Mouse (Mus musculus) limb, embryonic 15.5 days (tissue): ENCODE results near the gene Chit1. TPM values are rescaled to one million over a fixed set of nuclear protein-coding genes. Genes with fewer than 3 reads are reported as not detected.

Experiments used
- ATAC-seq: fragments of 200-750 bp; cut with Nextera tagmentation; 2 replicates; pipeline ENCODE4 v1.8.0; 2017; ENCODE audit warnings: low read depth, moderate TSS enrichment; ENCODE audit not compliant: insufficient number of reproducible peaks, low FRiP score, low TSS enrichment
- H3K27ac ChIP-seq: fragments of 300-500 bp; sonication (generic); 2 replicates; pipeline ENCODE4 v1.5.1; 2015; ENCODE audit warnings: moderate library complexity, mild to moderate bottlenecking, inconsistent platforms
- H3K27me3 ChIP-seq: fragments of 300-500 bp; sonication (generic); 2 replicates; pipeline ENCODE4 v1.6.1; 2015; ENCODE audit warnings: inconsistent platforms
- H3K36me3 ChIP-seq: fragments of 300-500 bp; sonication (generic); 2 replicates; pipeline ENCODE4 v1.6.1; 2015; ENCODE audit warnings: inconsistent platforms
- H3K4me1 ChIP-seq: fragments of 300-500 bp; sonication (generic); 2 replicates; pipeline ENCODE4 v1.6.1; 2015; ENCODE audit warnings: inconsistent platforms
- H3K4me2 ChIP-seq: fragments of 300-500 bp; sonication (generic); 2 replicates; pipeline ENCODE4 v1.6.1; 2015; ENCODE audit warnings: mild to moderate bottlenecking, inconsistent platforms
- H3K4me3 ChIP-seq: fragments of 300-500 bp; sonication (generic); 2 replicates; pipeline ENCODE4 v1.5.1; 2015; ENCODE audit warnings: mild to moderate bottlenecking, inconsistent platforms
- H3K9ac ChIP-seq: fragments of 300-500 bp; sonication (generic); 2 replicates; pipeline ENCODE4 v1.6.1; 2015; ENCODE audit warnings: inconsistent platforms
- H3K9me3 ChIP-seq: fragments of 300-500 bp; sonication (generic); 2 replicates; pipeline ENCODE4 v1.6.1; 2016; ENCODE audit warnings: inconsistent platforms
- WGBS: fragments of 180-500 bp; shearing (Covaris S2); methylation state at CpG from one replicate; pipeline ENCODE4 v1.1.7; 2015; 5-methylcytosine and 5-hydroxymethylcytosine counted together
- polyA plus RNA-seq: library from polyadenylated mRNA; unstranded; fragments of >200 nt; fragmentation: Nextera tagmentation; extraction: Ambion mirVana; gene quantifications from 2 replicates; pipeline ENCODE4 v1.2.1, GENCODE M21; 2015

The Chit1 gene
- polyA plus RNA-seq, 1 experiment from 2014 or later: 0.59 TPM

DNA sequence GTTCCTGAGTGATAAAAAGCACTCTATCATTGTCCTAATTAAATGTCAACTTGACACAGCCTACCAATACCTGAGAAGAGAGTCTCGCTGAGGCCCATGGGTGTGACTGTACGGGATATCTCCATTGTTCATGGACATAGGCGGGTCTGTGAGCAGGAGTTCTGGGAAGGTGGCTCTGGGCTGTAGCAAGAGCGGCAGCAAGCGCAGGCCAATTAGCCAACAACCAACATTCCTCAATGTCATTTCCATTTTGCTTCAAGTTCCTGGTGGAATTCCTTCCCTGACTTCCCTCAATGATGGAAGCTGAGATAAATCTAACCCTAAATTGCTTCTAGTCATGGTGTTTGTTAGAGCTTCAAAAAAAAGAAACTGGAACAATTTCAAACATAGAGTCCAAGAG lies 66.9 kb downstream of the Chit1 start:
- Histone ChIP-seq H3K36me3 (no peaks in the 10 kb centered on the region), H3K9me3 (no peaks in the 10 kb centered on the region), H3K4me3 (no peak overlapping the region), H3K27me3 (no peaks in the 10 kb centered on the region), H3K4me2 (no peak overlapping the region), H3K4me1 (peaks cover 11% of the 10 kb centered on the region; the same call in 1 of the 2 replicates), H3K9ac (no peak overlapping the region), H3K27ac (no peak overlapping the region)
- WGBS: 87% methylated on average over 5 of the region's 5 CpGs
- ATAC-seq: no peak

DNA sequence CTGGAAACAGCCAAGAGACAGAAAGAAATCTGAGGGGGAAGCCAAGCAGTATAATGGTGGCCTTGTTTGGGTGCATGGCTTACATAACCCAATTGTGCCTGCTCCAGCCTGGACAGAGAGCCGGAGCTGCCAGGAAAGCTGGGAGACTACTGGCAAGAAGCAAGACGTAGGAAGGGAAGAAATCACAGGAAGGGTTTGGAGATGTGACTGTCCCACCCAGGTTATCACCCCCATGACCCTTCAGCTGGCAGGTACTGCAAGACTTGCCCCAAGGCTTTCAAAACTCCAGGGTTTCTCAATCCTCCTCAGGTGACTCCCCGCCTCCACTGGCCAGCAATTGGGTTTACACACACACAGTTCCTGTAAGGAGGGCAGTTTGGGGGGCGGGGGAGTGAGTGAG lies 71.0 kb downstream of the Chit1 start, which contains the start of gene Chil1:
Gene Chil1, plus strand, starts transcription at position 152 of the 400 bp plus-strand sequence.
- no peak within 1 kb of the TSS for H3K9ac ChIP-seq
- H3K27ac ChIP-seq: peak within 1 kb of the TSS; percentile 43
- H3K4me3 ChIP-seq: no peak within 1 kb of the TSS
- no peaks in the 10 kb centered on the region for H3K36me3 ChIP-seq
- no peak for ATAC-seq
- peaks cover 5% of the 10 kb centered on the region; the same call in 1 of the 2 replicates for H3K4me1 ChIP-seq
- WGBS: 54% methylated on average over 4 of the region's 4 CpGs
- no peaks in the 10 kb centered on the region for H3K9me3 ChIP-seq
- no peak within 1 kb of the TSS for H3K4me2 ChIP-seq
- no peaks in the 10 kb centered on the region for H3K27me3 ChIP-seq

DNA sequence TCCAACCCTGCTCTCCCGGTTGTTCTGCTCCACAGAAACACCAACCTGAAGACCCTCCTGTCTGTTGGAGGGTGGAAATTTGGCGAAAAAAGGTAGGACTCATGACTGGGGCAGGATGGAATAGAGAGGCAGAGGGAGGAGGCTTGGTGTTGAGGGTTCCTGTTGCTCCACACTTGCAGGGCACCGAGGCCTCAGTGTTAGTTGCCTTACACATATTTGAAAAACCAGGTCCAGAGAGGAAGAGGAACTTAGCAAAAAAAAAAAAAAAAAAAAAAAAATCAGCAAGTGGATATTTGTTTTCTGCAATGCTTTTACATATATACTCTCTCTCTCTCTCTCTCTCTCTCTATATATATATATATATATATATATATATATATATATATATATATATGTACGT lies 73.0 kb downstream of the Chit1 start:
- no peak for ATAC-seq
- no peak overlapping the region for H3K4me3 ChIP-seq
- peaks cover 9% of the 10 kb centered on the region; the same call in 1 of the 2 replicates for H3K4me1 ChIP-seq
- no peak overlapping the region for H3K27ac ChIP-seq
- H3K36me3 ChIP-seq: no peaks in the 10 kb centered on the region
- 86% methylated on average over 4 of the region's 4 CpGs for whole genome bisulfite sequencing
- H3K9me3 ChIP-seq: no peaks in the 10 kb centered on the region
- H3K4me2 ChIP-seq: no peak overlapping the region
- no peak overlapping the region for H3K9ac ChIP-seq
- no peaks in the 10 kb centered on the region for H3K27me3 ChIP-seq

DNA sequence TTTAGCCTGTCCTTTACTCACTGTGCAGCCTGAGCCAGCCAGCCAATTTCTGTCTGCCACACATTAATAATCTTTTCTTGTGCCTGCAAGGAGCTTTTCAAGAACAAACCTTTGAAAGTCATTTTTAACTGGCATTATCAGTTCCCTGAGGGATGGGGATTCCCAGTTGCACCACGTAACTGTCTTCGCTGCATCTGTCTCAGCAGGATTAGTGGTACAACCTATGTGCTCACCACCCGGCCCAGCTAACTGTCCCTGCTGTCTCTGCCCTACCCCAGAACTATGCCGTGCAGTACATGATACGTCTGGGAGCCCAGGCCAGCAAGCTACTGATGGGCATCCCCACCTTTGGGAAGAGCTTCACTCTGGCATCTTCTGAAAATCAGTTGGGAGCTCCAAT lies 77.2 kb downstream of the Chit1 start:
- 71% methylated on average over 5 of the region's 5 CpGs for WGBS
- no peak overlapping the region for H3K27ac ChIP-seq
- no peak overlapping the region for H3K9ac ChIP-seq
- no peaks in the 10 kb centered on the region for H3K27me3 ChIP-seq
- H3K4me1 ChIP-seq: peaks cover 10% of the 10 kb centered on the region; the same call in 1 of the 2 replicates
- H3K4me3 ChIP-seq: no peak overlapping the region
- H3K4me2 ChIP-seq: no peak overlapping the region
- ATAC-seq: no peak
- no peaks in the 10 kb centered on the region for H3K36me3 ChIP-seq
- no peaks in the 10 kb centered on the region for H3K9me3 ChIP-seq

DNA sequence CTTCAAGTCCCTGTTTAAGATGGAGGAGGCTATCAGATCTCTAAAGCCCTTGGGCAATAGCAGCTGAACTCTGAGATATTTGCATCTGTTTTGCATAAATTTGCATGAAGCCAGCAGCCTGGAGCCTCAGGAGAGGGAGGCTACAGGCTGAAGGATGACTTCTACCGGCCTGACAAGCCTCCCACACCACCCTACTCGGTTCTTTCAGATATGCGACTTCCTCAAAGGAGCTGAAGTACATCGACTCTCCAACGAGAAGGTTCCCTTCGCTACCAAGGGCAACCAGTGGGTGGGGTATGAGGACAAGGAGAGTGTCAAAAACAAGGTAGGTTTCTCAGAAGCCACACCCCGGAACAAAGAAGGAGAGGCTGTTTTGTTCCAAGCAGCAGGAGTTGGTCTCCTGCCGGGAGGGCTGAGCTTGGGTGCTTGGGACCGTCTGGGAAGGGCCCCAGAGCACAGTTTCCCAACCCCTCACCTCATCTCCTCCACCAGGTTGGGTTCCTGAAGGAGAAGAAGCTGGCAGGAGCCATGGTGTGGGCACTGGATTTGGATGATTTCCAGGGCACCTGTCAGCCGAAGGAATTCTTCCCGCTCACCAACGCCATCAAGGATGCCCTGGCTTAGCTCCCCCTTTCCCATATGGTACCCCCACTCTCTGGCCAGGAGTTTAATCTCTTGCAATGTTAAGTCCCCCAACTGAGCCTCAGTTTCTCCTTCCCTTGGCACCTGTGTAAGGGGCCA lies 78.1 kb downstream of the Chit1 start:
- Histone ChIP-seq H3K4me1 (peaks cover 20% of the 10 kb centered on the region), H3K36me3 (no peaks in the 10 kb centered on the region), H3K9ac (no peak overlapping the region), H3K4me3 (no peak overlapping the region), H3K27me3 (no peaks in the 10 kb centered on the region), H3K4me2 (no peak overlapping the region), H3K9me3 (no peaks in the 10 kb centered on the region), H3K27ac (no peak overlapping the region)
- 26% methylated on average over 12 of the region's 12 CpGs for WGBS
- ATAC-seq: no peak

DNA sequence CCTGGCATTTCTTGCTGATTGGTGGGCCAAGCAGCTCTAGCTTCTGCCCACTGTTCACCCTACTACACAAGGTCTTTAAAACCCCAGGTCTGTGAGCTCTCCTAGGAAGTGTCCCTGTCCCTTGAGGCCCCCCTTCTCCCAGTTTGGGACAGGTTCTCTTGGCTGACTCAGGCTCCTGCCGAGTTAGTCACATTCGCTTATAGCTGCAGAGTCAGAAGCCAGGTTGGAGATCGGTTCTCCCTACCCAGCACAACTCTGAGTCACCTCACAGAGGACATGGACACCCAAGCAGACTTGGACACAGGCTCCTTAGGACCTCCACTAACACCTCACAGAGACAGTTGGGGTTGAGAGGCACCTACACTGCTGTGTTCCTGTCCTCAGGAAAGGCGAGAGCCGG lies 80.2 kb downstream of the Chit1 start:
- Histone ChIP-seq H3K4me3 (no peak overlapping the region), H3K36me3 (no peaks in the 10 kb centered on the region), H3K4me2 (no peak overlapping the region), H3K27me3 (no peaks in the 10 kb centered on the region), H3K9ac (no peak overlapping the region), H3K9me3 (no peaks in the 10 kb centered on the region), H3K27ac (no peak overlapping the region), H3K4me1 (peaks cover 39% of the 10 kb centered on the region)
- ATAC-seq: no peak
- 82% methylated on average over 5 of the region's 5 CpGs for WGBS

DNA sequence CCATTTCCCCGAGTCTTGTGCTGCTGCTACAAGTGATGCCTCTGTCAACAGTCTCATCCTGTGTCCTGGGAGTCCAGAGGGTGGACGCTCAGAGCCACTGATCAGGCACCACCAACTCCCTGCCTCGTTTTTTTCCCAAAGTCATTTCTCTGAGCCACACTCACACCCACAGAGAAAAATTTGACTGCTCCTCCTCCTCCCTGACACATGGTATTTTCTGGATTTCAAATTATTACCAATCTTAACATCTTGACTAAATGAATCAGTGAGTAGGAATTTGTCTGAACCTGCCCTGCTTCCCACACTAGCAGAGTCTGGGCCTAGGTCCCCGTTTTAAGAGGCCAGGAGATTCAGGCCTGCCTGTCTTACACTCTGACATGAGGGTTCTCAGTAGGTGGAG lies 81.0 kb downstream of the Chit1 start:
- H3K27me3 ChIP-seq: no peaks in the 10 kb centered on the region
- H3K27ac ChIP-seq: no peak overlapping the region
- no peak overlapping the region for H3K4me2 ChIP-seq
- H3K36me3 ChIP-seq: no peaks in the 10 kb centered on the region
- peaks cover 48% of the 10 kb centered on the region for H3K4me1 ChIP-seq
- no peak overlapping the region for H3K4me3 ChIP-seq
- H3K9ac ChIP-seq: no peak overlapping the region
- WGBS: 38% methylated on average over 4 of the region's 4 CpGs
- no peak for ATAC-seq
- no peaks in the 10 kb centered on the region for H3K9me3 ChIP-seq

DNA sequence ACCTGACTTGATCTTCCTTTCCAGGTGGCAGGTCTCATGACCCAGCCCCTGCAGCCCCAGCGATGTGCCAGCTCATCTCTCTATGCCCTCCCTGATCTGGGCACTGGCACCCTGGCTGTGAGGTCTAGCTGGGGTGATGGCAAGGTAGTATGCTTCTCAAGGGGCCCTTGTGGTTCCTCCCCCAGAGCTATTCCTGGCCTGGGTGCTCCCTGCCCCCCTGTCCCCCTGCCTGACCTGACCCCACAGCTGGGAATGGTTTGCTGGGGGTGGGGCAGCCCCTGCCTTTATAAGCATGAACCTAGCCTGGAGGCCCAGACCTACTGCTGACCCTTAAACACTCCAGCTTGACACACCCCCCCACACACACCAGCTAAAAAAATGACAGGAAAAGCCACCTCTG lies 82.1 kb downstream of the Chit1 start, which contains the start of gene Mybph:
Gene Mybph, plus strand, starts transcription at position 323 of the 400 bp plus-strand sequence.
- Histone ChIP-seq H3K27ac (peak within 1 kb of the TSS; percentile 3), H3K4me3 (peak within 1 kb of the TSS; percentile 14; the same call in 1 of the 2 replicates), H3K9me3 (no peaks in the 10 kb centered on the region), H3K4me2 (no peak within 1 kb of the TSS), H3K27me3 (no peaks in the 10 kb centered on the region), H3K4me1 (peaks cover 48% of the 10 kb centered on the region), H3K36me3 (no peaks in the 10 kb centered on the region), H3K9ac (peak within 1 kb of the TSS; percentile 14; the same call in 1 of the 2 replicates)
- no peak for ATAC-seq
- 73% methylated on average over 1 of the region's 1 CpGs for WGBS

DNA sequence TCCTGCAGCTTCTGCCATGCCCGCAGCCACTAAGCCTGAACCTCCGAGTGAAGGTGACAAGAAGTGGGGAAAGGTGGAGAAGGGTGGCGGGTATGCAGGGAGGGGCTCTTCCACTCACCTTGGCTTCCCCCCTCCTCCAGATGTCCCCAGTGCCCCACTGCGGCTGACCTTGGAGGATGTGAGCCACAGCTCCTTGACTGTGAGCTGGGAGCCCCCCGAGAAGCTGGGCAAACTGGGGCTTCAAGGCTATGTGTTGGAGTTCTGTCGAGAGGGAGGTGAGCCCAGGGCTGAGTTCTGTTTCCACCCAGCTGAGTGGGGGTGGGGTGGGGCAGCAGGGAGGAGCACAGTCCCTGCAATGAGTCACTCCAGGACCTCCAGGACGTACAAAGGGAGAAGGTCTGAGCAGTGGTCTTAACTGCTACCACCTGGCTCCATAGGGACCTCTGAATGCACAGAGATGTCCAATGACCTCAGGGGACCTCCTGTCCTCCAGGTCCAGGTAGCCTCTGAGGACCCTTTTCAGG lies 82.7 kb downstream of the Chit1 start:
- no peak overlapping the region for H3K4me2 ChIP-seq
- 38% methylated on average over 7 of the region's 7 CpGs for WGBS
- no peaks in the 10 kb centered on the region for H3K9me3 ChIP-seq
- peaks cover 47% of the 10 kb centered on the region for H3K4me1 ChIP-seq
- ATAC-seq: no peak
- H3K27me3 ChIP-seq: no peaks in the 10 kb centered on the region
- H3K27ac ChIP-seq: peak overlapping the region; percentile 3
- H3K4me3 ChIP-seq: peak overlapping the region; percentile 14; the same call in 1 of the 2 replicates
- H3K36me3 ChIP-seq: no peaks in the 10 kb centered on the region
- H3K9ac ChIP-seq: peak overlapping the region; percentile 14; the same call in 1 of the 2 replicates

DNA sequence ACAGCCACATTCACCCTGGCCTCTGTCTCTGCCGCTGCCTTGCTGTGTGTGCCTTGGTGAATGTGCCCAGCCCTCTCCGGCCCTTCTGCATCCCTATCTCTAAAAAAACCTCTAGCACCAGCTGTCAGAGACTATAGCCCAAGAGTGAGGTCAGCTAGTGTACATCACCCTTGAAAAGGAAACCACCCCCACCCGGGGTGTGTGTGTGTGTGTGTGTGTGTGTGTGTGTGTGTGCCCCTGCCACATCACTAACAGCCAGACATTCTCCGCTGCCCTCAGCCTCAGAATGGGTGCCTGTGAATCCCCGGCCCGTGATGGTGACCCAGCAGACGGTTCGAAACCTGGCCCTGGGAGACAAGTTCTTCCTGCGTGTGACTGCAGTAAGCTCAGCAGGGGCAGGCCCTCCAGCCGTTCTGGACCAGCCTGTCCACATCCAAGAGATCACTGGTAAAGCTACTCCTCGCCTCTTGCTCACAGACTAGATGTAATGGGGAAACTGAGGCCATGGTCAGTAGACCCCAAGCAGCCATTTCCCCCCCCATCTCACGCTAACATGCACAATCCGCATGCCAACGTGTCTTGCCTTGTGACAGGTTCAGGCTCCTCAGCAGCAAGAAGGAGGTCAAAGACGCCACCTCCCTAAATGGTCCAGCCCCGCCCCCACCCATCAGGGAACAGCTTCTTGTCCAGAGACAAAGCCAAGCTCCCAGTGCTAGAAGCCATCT lies 83.4 kb downstream of the Chit1 start:
- Histone ChIP-seq H3K27ac (peak overlapping the region; percentile 72; the same call in 1 of the 2 replicates), H3K4me2 (no peak overlapping the region), H3K9me3 (no peaks in the 10 kb centered on the region), H3K36me3 (no peaks in the 10 kb centered on the region), H3K27me3 (no peaks in the 10 kb centered on the region), H3K9ac (no peak overlapping the region), H3K4me3 (peak overlapping the region; percentile 14; the same call in 1 of the 2 replicates), H3K4me1 (peaks cover 40% of the 10 kb centered on the region)
- no peak for ATAC-seq
- 78% methylated on average over 16 of the region's 16 CpGs for WGBS

DNA sequence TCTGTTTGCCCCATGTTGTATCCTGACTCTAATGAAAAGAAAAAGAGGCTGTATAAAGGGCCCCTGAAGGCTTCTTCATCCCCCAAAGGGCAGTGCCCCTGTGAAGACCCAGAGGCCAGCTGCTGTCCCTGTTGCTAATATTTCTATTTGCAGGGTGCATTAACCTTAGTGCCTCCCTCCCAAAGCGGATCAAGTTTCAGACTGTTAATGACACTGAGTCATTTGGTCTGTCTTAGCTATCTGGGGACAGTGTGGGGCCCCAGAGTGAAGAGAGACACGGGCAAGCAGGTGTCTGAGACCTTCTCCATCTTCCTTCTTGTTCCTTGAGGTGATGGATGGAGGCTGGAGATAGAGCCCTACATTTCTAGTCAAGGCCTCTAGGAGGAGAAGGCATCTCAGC lies 84.1 kb downstream of the Chit1 start:
- peaks cover 40% of the 10 kb centered on the region for H3K4me1 ChIP-seq
- no peak overlapping the region for H3K9ac ChIP-seq
- peak overlapping the region; percentile 72; the same call in 1 of the 2 replicates for H3K27ac ChIP-seq
- no peak for ATAC-seq
- H3K36me3 ChIP-seq: no peaks in the 10 kb centered on the region
- H3K4me2 ChIP-seq: no peak overlapping the region
- 31% methylated on average over 2 of the region's 2 CpGs for WGBS
- H3K9me3 ChIP-seq: no peaks in the 10 kb centered on the region
- H3K4me3 ChIP-seq: no peak overlapping the region
- H3K27me3 ChIP-seq: no peaks in the 10 kb centered on the region

DNA sequence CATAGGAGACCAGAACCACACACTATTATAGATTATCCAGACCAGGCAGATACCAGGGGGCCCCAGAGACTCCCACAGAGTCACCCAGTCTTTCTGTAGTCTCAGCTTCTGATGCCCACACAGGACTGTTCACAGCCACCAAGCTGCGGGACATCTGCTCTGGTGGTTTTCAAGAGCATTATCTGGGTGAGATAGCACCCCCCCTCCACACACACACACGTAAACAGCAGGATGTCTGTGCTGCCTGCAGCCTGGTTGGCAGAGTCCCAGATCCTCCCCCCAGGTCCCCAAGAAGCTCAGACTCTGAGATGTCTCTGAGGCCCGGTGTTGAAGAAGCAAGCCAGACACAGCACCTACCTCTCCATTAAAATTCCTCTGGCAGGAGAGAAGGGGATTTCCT lies 84.5 kb downstream of the Chit1 start:
- no peaks in the 10 kb centered on the region for H3K9me3 ChIP-seq
- WGBS: 18% methylated on average over 3 of the region's 3 CpGs
- no peak overlapping the region for H3K4me2 ChIP-seq
- peaks cover 40% of the 10 kb centered on the region for H3K4me1 ChIP-seq
- no peak overlapping the region for H3K9ac ChIP-seq
- no peak overlapping the region for H3K4me3 ChIP-seq
- peak overlapping the region; percentile 72 for H3K27ac ChIP-seq
- H3K27me3 ChIP-seq: no peaks in the 10 kb centered on the region
- ATAC-seq: no peak
- no peaks in the 10 kb centered on the region for H3K36me3 ChIP-seq
